Mouse (Mus musculus) olfactory bulb, adult 2 months (tissue): ENCODE measurements around the gene Daxx.

Source experiments
- CTCF ChIP-seq: fragments of 200-500 bp; IDR thresholded peaks from 2 replicates; pipeline ENCODE4 v1.5.1; 2012; ENCODE audit warnings: low read depth, mild to moderate bottlenecking, low read length, moderate library complexity; ENCODE audit not compliant: insufficient read depth
- POLR2A ChIP-seq: fragments of 200-500 bp; IDR thresholded peaks from 2 replicates; pipeline ENCODE4 v1.6.1; 2012; ENCODE audit warnings: mild to moderate bottlenecking, low read depth, low read length, moderate library complexity; ENCODE audit not compliant: insufficient read depth

- TF ChIP-seq CTCF (no peak), POLR2A (no peak)
Observed at GRCm38 (mm10) chr17:33918293-33919203, 9.3 kb downstream of the Daxx start.
